Mouse (Mus musculus): ENCODE measurements at regions not wholly inside any gene's neighbourhood (a gene's known extent, or its start where the extent isn't known, plus 50 kb on each side); places are given as distances from the start of the nearest gene placed in this dataset.

- no peak overlapping the region for H3K9ac ChIP-seq (replicated peaks; ENCODE audit: low read length)
- H3K9me3 ChIP-seq (replicated peaks; ENCODE audit: control insufficient read depth, low read length) = no peaks in the 10 kb centered on the region
- WGBS = 54% methylated on average over 7 of the region's 7 CpGs
- ATAC-seq (replicated peaks; ENCODE audit: insufficient number of reproducible peaks, low FRiP score, low TSS enrichment, low read depth) (no peak), DNase-seq (ENCODE audit: low spot score) (peak; percentile 9)
- H3K36me3 ChIP-seq (replicated peaks; ENCODE audit: control insufficient read depth, insufficient read depth, low read depth, low read length) = no peaks in the 10 kb centered on the region
- H3K4me3 ChIP-seq (ENCODE audit: low read depth, low read length) = no peak overlapping the region
- H3K27me3 ChIP-seq (ENCODE audit: control insufficient read depth, insufficient read depth, low read length) = no peaks in the 10 kb centered on the region
- H3K27ac ChIP-seq (replicated peaks; ENCODE audit: low read depth, low read length) = no peak overlapping the region
- H3K4me1 ChIP-seq (ENCODE audit: control insufficient read depth, insufficient read depth, low read length) = no peaks in the 10 kb centered on the region
- H3K4me2 ChIP-seq (ENCODE audit: low read depth, low read length) = no peak overlapping the region
These were observed 433.0 kb upstream of the Stxbp6 start for GRCm38 (mm10) chr12:45507400-45507982.

DNA sequence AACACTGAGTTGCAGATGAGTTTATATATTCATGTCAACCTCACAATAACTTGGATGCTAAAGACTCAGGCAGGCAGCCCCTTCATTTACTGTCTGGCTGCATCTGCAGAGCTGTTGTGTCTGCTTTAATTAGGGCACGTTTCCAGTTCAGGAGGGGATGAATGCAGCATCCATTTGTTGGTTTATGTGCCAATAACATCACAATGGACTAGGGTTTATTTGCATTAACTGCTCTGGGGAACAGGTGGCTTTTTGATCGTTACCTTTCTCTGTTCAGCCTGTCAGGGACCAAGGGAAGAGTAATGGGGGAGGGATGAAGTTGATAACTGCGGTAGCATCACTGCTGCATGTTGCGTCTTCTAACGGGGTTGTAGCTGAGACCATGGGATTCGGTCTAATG, 425.3 kb upstream of the Stxbp6 start:
- DNase-seq (ENCODE audit: low spot score) (no peak), ATAC-seq (replicated peaks; ENCODE audit: insufficient number of reproducible peaks, low FRiP score, low TSS enrichment, low read depth) (no peak)
- Histone ChIP-seq H3K9ac (replicated peaks; ENCODE audit: low read length) (no peak overlapping the region), H3K4me1 (ENCODE audit: control insufficient read depth, insufficient read depth, low read length) (no peaks in the 10 kb centered on the region), H3K4me2 (ENCODE audit: low read depth, low read length) (no peak overlapping the region), H3K27ac (replicated peaks; ENCODE audit: low read depth, low read length) (no peak overlapping the region), H3K9me3 (replicated peaks; ENCODE audit: control insufficient read depth, low read length) (no peaks in the 10 kb centered on the region), H3K27me3 (ENCODE audit: control insufficient read depth, insufficient read depth, low read length) (no peaks in the 10 kb centered on the region), H3K36me3 (replicated peaks; ENCODE audit: control insufficient read depth, insufficient read depth, low read depth, low read length) (no peaks in the 10 kb centered on the region), H3K4me3 (ENCODE audit: low read depth, low read length) (no peak overlapping the region)
- 73% methylated on average over 6 of the region's 6 CpGs for WGBS

- Histone ChIP-seq H3K27me3 (ENCODE audit: control insufficient read depth, insufficient read depth, low read length) (no peaks in the 10 kb centered on the region), H3K4me3 (ENCODE audit: low read depth, low read length) (no peak overlapping the region), H3K9ac (replicated peaks; ENCODE audit: low read length) (no peak overlapping the region), H3K36me3 (replicated peaks; ENCODE audit: control insufficient read depth, insufficient read depth, low read depth, low read length) (no peaks in the 10 kb centered on the region), H3K4me1 (ENCODE audit: control insufficient read depth, insufficient read depth, low read length) (no peaks in the 10 kb centered on the region), H3K9me3 (replicated peaks; ENCODE audit: control insufficient read depth, low read length) (no peaks in the 10 kb centered on the region), H3K4me2 (ENCODE audit: low read depth, low read length) (no peak overlapping the region), H3K27ac (replicated peaks; ENCODE audit: low read depth, low read length) (no peak overlapping the region)
- no peak for DNase-seq (ENCODE audit: low spot score)
- no peak for ATAC-seq (replicated peaks; ENCODE audit: insufficient number of reproducible peaks, low FRiP score, low TSS enrichment, low read depth)
These were observed 423.7 kb upstream of the Stxbp6 start for GRCm38 (mm10) chr12:45498230-45498629.

DNA sequence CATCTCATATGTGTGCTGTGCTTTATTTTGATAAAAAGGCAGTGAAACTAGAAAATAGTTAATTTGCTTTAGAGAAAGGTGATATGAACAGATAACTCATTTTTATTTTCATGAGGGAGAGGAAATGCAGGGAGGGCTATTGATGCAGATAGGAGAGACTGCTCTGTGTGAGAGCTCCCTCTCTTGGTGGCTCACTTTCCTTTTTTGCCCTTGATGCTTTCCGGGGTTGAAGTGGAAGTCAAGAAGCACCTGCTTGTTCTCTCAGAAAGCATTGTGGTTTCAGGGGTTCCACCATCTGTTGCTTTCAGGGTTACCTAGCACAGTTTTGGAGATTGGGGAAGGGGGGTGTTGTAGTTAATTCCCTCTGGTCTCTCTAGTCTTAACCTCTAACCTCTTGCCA, 414.5 kb upstream of the Stxbp6 start:
- H3K36me3 ChIP-seq (replicated peaks; ENCODE audit: control insufficient read depth, insufficient read depth, low read depth, low read length) = no peaks in the 10 kb centered on the region
- no peaks in the 10 kb centered on the region for H3K9me3 ChIP-seq (replicated peaks; ENCODE audit: control insufficient read depth, low read length)
- no peak overlapping the region for H3K9ac ChIP-seq (replicated peaks; ENCODE audit: low read length)
- no peaks in the 10 kb centered on the region for H3K4me1 ChIP-seq (ENCODE audit: control insufficient read depth, insufficient read depth, low read length)
- H3K27ac ChIP-seq (replicated peaks; ENCODE audit: low read depth, low read length) = no peak overlapping the region
- ATAC-seq (replicated peaks; ENCODE audit: insufficient number of reproducible peaks, low FRiP score, low TSS enrichment, low read depth) (no peak), DNase-seq (ENCODE audit: low spot score) (no peak)
- H3K4me3 ChIP-seq (ENCODE audit: low read depth, low read length) = no peak overlapping the region
- no peaks in the 10 kb centered on the region for H3K27me3 ChIP-seq (ENCODE audit: control insufficient read depth, insufficient read depth, low read length)
- 47% methylated on average over 1 of the region's 1 CpGs for WGBS
- H3K4me2 ChIP-seq (ENCODE audit: low read depth, low read length) = no peak overlapping the region

DNA sequence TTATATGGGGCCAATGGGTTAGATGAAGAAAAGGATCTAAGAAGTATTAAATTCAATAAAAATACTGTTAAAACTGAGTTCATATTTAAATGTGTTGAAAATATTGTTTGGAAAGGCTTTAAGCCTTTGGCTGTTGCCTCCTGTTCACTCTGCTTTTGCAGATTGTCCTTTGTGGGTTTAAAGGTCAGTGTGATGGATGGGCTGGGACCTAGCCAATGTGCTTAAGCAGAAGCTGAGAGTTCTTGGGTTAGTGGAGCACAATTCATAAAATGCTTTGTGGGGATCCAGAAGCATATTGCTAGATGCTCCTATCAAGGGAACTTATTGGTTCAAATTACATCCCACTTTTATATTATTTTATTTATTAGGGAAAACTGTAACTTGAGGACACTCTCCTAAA, 402.4 kb upstream of the Stxbp6 start:
- H3K4me2 ChIP-seq (ENCODE audit: low read depth, low read length) = no peak overlapping the region
- H3K9me3 ChIP-seq (replicated peaks; ENCODE audit: control insufficient read depth, low read length) = no peaks in the 10 kb centered on the region
- no peak overlapping the region for H3K4me3 ChIP-seq (ENCODE audit: low read depth, low read length)
- H3K36me3 ChIP-seq (replicated peaks; ENCODE audit: control insufficient read depth, insufficient read depth, low read depth, low read length) = no peaks in the 10 kb centered on the region
- no peak overlapping the region for H3K27ac ChIP-seq (replicated peaks; ENCODE audit: low read depth, low read length)
- ATAC-seq (replicated peaks; ENCODE audit: insufficient number of reproducible peaks, low FRiP score, low TSS enrichment, low read depth) (no peak), DNase-seq (ENCODE audit: low spot score) (no peak)
- H3K27me3 ChIP-seq (ENCODE audit: control insufficient read depth, insufficient read depth, low read length) = no peaks in the 10 kb centered on the region
- H3K4me1 ChIP-seq (ENCODE audit: control insufficient read depth, insufficient read depth, low read length) = no peaks in the 10 kb centered on the region
- H3K9ac ChIP-seq (replicated peaks; ENCODE audit: low read length) = no peak overlapping the region

DNA sequence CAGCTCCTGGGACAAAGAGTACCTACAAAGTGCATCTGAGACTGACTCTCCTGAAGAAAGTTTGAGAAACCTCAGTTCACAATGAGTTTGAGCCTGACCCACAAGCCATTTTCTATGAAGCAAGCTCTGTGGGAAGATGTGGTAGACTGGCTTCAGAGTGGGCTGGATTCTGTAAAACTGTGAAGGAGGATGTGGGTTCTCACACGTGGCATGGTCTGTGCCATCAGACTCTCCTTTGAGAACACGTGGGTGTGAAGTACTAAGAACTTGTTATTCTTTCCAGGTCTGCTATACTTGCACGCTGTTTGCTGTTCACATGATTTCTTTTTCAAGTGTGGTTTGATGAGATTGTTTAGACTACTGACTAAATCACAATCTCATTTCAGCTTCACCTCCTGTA, 393.6 kb upstream of the Stxbp6 start:
- no peak for DNase-seq (ENCODE audit: low spot score)
- no peak overlapping the region for H3K4me2 ChIP-seq (ENCODE audit: low read depth, low read length)
- WGBS = 82% methylated on average over 3 of the region's 3 CpGs
- no peak overlapping the region for H3K4me3 ChIP-seq (ENCODE audit: low read depth, low read length)
- H3K9ac ChIP-seq (replicated peaks; ENCODE audit: low read length) = no peak overlapping the region
- no peaks in the 10 kb centered on the region for H3K9me3 ChIP-seq (replicated peaks; ENCODE audit: control insufficient read depth, low read length)
- H3K27me3 ChIP-seq (ENCODE audit: control insufficient read depth, insufficient read depth, low read length) = no peaks in the 10 kb centered on the region
- ATAC-seq (replicated peaks; ENCODE audit: insufficient number of reproducible peaks, low FRiP score, low TSS enrichment, low read depth) = no peak
- no peaks in the 10 kb centered on the region for H3K4me1 ChIP-seq (ENCODE audit: control insufficient read depth, insufficient read depth, low read length)
- H3K27ac ChIP-seq (replicated peaks; ENCODE audit: low read depth, low read length) = no peak overlapping the region
- H3K36me3 ChIP-seq (replicated peaks; ENCODE audit: control insufficient read depth, insufficient read depth, low read depth, low read length) = no peaks in the 10 kb centered on the region

DNA sequence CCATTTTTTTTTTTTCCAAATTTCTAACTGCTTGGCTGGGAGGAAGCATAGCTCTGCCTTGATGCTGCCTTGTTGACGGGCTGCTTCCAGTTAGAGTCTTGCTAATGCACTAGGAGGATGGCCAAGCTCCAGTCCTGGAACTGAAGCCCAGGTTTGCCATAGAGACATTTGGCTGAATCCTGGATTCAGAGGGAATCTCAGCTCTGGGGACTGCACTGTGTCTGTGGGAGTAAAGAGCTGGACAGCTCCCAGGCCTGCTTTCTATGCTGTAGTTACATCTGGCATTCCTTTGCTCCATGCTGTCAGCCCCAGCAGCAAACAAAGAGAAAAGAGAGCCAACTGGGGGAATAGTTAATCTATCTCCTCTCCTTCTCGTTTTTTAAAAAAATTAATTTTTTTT, 392.5 kb upstream of the Stxbp6 start:
- Histone ChIP-seq H3K27ac (replicated peaks; ENCODE audit: low read depth, low read length) (no peak overlapping the region), H3K4me1 (ENCODE audit: control insufficient read depth, insufficient read depth, low read length) (no peaks in the 10 kb centered on the region), H3K4me3 (ENCODE audit: low read depth, low read length) (no peak overlapping the region), H3K9ac (replicated peaks; ENCODE audit: low read length) (no peak overlapping the region), H3K4me2 (ENCODE audit: low read depth, low read length) (no peak overlapping the region), H3K27me3 (ENCODE audit: control insufficient read depth, insufficient read depth, low read length) (no peaks in the 10 kb centered on the region), H3K36me3 (replicated peaks; ENCODE audit: control insufficient read depth, insufficient read depth, low read depth, low read length) (no peaks in the 10 kb centered on the region), H3K9me3 (replicated peaks; ENCODE audit: control insufficient read depth, low read length) (no peaks in the 10 kb centered on the region)
- ATAC-seq (replicated peaks; ENCODE audit: insufficient number of reproducible peaks, low FRiP score, low TSS enrichment, low read depth) (no peak), DNase-seq (ENCODE audit: low spot score) (peak; percentile 66)
- 48% methylated on average over 2 of the region's 2 CpGs for WGBS

- no peak overlapping the region for H3K4me2 ChIP-seq (ENCODE audit: low read depth, low read length)
- H3K27ac ChIP-seq (replicated peaks; ENCODE audit: low read depth, low read length) = no peak overlapping the region
- DNase-seq (ENCODE audit: low spot score) = peak; percentile 26
- no peaks in the 10 kb centered on the region for H3K27me3 ChIP-seq (ENCODE audit: control insufficient read depth, insufficient read depth, low read length)
- H3K4me1 ChIP-seq (ENCODE audit: control insufficient read depth, insufficient read depth, low read length) = no peaks in the 10 kb centered on the region
- no peak overlapping the region for H3K4me3 ChIP-seq (ENCODE audit: low read depth, low read length)
- 66% methylated on average over 3 of the region's 3 CpGs for WGBS
- ATAC-seq (replicated peaks; ENCODE audit: insufficient number of reproducible peaks, low FRiP score, low TSS enrichment, low read depth) = peak; percentile 39; the same call in 1 of the 2 replicates
- no peak overlapping the region for H3K9ac ChIP-seq (replicated peaks; ENCODE audit: low read length)
- H3K36me3 ChIP-seq (replicated peaks; ENCODE audit: control insufficient read depth, insufficient read depth, low read depth, low read length) = no peaks in the 10 kb centered on the region
- H3K9me3 ChIP-seq (replicated peaks; ENCODE audit: control insufficient read depth, low read length) = no peaks in the 10 kb centered on the region
These were observed 391.6 kb upstream of the Stxbp6 start for GRCm38 (mm10) chr12:45466066-45466465.

Data from embryonic facial prominence, embryonic 11.5 days (tissue).